Mouse (Mus musculus) hindbrain, embryonic 15.5 days (tissue): ENCODE measurements around the gene Tenm3. TPM values are rescaled to one million over a fixed set of nuclear protein-coding genes. Genes with fewer than 3 reads are reported as not detected.

Experiments used
- ATAC-seq: fragments of 200-750 bp; cut with Nextera tagmentation; 2 replicates; pipeline ENCODE4 v1.8.0; 2017; ENCODE audit warnings: low read depth, moderate number of reproducible peaks, moderate TSS enrichment; ENCODE audit not compliant: low FRiP score
- H3K27ac ChIP-seq: fragments of 300-500 bp; sonication (generic); replicated peaks from 2 replicates; pipeline ENCODE4 v1.5.1; 2015; ENCODE audit warnings: mild to moderate bottlenecking, inconsistent platforms
- H3K27me3 ChIP-seq: fragments of 300-500 bp; sonication (generic); 2 replicates; pipeline ENCODE4 v1.6.1; 2015; ENCODE audit warnings: control low read depth, inconsistent platforms
- H3K36me3 ChIP-seq: fragments of 300-500 bp; sonication (generic); 2 replicates; pipeline ENCODE4 v1.6.1; 2015; ENCODE audit warnings: control low read depth, inconsistent platforms
- H3K4me1 ChIP-seq: fragments of 300-500 bp; sonication (generic); replicated peaks from 2 replicates; pipeline ENCODE4 v1.6.1; 2015; ENCODE audit warnings: control low read depth, inconsistent platforms
- H3K4me2 ChIP-seq: fragments of 300-500 bp; sonication (generic); 2 replicates; pipeline ENCODE4 v1.6.1; 2015; ENCODE audit warnings: moderate library complexity, mild to moderate bottlenecking, inconsistent platforms
- H3K4me3 ChIP-seq: fragments of 300-500 bp; sonication (generic); 2 replicates; pipeline ENCODE4 v1.5.1; 2015; ENCODE audit warnings: mild to moderate bottlenecking, inconsistent platforms
- H3K9ac ChIP-seq: fragments of 300-500 bp; sonication (generic); 2 replicates; pipeline ENCODE4 v1.6.1; 2015; ENCODE audit warnings: inconsistent platforms
- H3K9me3 ChIP-seq: fragments of 300-500 bp; sonication (generic); 2 replicates; pipeline ENCODE4 v1.6.1; 2016; ENCODE audit warnings: control low read depth, inconsistent platforms
- WGBS: fragments of 180-500 bp; shearing (Covaris S2); methylation state at CpG from one replicate; pipeline ENCODE4 v1.1.7; 2015; 5-methylcytosine and 5-hydroxymethylcytosine counted together
- polyA plus RNA-seq: library from polyadenylated mRNA; unstranded; fragments of >200 nt; fragmentation: Nextera tagmentation; extraction: Ambion mirVana; gene quantifications from 2 replicates; pipeline ENCODE4 v1.2.1, GENCODE M21; 2015

The Tenm3 gene
- polyA plus RNA-seq, 1 experiment from 2014 or later, result 32.7 TPM

- H3K4me1 ChIP-seq, result peaks cover 27% of the 10 kb centered on the region
- H3K4me2 ChIP-seq, result 0 out of 2 replicates have a peak overlapping the region, but pooled peaks have one; percentile 62
- H3K27me3 ChIP-seq, result peaks cover 13% of the 10 kb centered on the region; the same call in 1 of the 2 replicates
- no peaks in the 10 kb centered on the region for H3K36me3 ChIP-seq
- 75% methylated on average over 11 of the region's 11 CpGs for WGBS
- H3K27ac ChIP-seq, result no peak overlapping the region
- ATAC-seq, result no peak
- no peak overlapping the region for H3K9ac ChIP-seq
- no peak overlapping the region for H3K4me3 ChIP-seq
- no peaks in the 10 kb centered on the region for H3K9me3 ChIP-seq
These were observed 622.4 kb downstream of the Tenm3 start for GRCm38 (mm10) chr8:48221304-48221703.

GRCm38 (mm10) chr8:48220529-48221181, 623.1 kb downstream of the Tenm3 start:
- H3K27me3 ChIP-seq, result peaks cover 13% of the 10 kb centered on the region; the same call in 1 of the 2 replicates
- no peaks in the 10 kb centered on the region for H3K9me3 ChIP-seq
- H3K4me1 ChIP-seq, result peaks cover 27% of the 10 kb centered on the region
- H3K4me2 ChIP-seq, result no peak overlapping the region
- H3K9ac ChIP-seq, result no peak overlapping the region
- 63% methylated on average over 25 of the region's 25 CpGs for WGBS
- no peak for ATAC-seq
- no peak overlapping the region for H3K4me3 ChIP-seq
- H3K36me3 ChIP-seq, result no peaks in the 10 kb centered on the region
- H3K27ac ChIP-seq, result no peak overlapping the region

GRCm38 (mm10) chr8:48215071-48215501, 628.7 kb downstream of the Tenm3 start:
- Histone ChIP-seq H3K27ac (no peak overlapping the region), H3K4me3 (no peak overlapping the region), H3K9me3 (no peaks in the 10 kb centered on the region), H3K9ac (no peak overlapping the region), H3K36me3 (no peaks in the 10 kb centered on the region), H3K4me2 (no peak overlapping the region), H3K27me3 (0 out of 2 replicates have a peak, but pooled peaks cover 8% of the 10 kb centered on the region), H3K4me1 (no peaks in the 10 kb centered on the region; the same call in 1 of the 2 replicates)
- WGBS, result 23% methylated on average over 9 of the region's 9 CpGs
- no peak for ATAC-seq

- no peaks in the 10 kb centered on the region for H3K9me3 ChIP-seq
- H3K27me3 ChIP-seq, result 0 out of 2 replicates have a peak, but pooled peaks cover 5% of the 10 kb centered on the region
- no peak overlapping the region for H3K4me3 ChIP-seq
- H3K4me1 ChIP-seq, result no peaks in the 10 kb centered on the region; the same call in 1 of the 2 replicates
- WGBS, result 57% methylated on average over 6 of the region's 6 CpGs
- no peak overlapping the region for H3K4me2 ChIP-seq
- no peak overlapping the region for H3K9ac ChIP-seq
- no peaks in the 10 kb centered on the region for H3K36me3 ChIP-seq
- H3K27ac ChIP-seq, result no peak overlapping the region
- no peak for ATAC-seq
These were observed 629.4 kb downstream of the Tenm3 start for GRCm38 (mm10) chr8:48214386-48214785.

GRCm38 (mm10) chr8:48211931-48212330, 631.8 kb downstream of the Tenm3 start:
- no peak overlapping the region for H3K27ac ChIP-seq
- ATAC-seq, result no peak

GRCm38 (mm10) chr8:48207567-48207966, 636.2 kb downstream of the Tenm3 start:
- no peaks in the 10 kb centered on the region for H3K36me3 ChIP-seq
- H3K27ac ChIP-seq, result no peak overlapping the region
- peaks cover 18% of the 10 kb centered on the region for H3K4me1 ChIP-seq
- no peaks in the 10 kb centered on the region for H3K9me3 ChIP-seq
- no peak overlapping the region for H3K4me2 ChIP-seq
- 78% methylated on average over 6 of the region's 6 CpGs for WGBS
- no peak overlapping the region for H3K9ac ChIP-seq
- no peaks in the 10 kb centered on the region for H3K27me3 ChIP-seq
- H3K4me3 ChIP-seq, result no peak overlapping the region
- ATAC-seq, result no peak

More at GRCm38 (mm10) chr8:48211931-48212330, 631.8 kb downstream of the Tenm3 start:
- Histone ChIP-seq H3K27me3 (0 out of 2 replicates have a peak, but pooled peaks cover 2% of the 10 kb centered on the region), H3K9me3 (no peaks in the 10 kb centered on the region), H3K4me1 (no peaks in the 10 kb centered on the region; the same call in 1 of the 2 replicates), H3K4me3 (no peak overlapping the region), H3K4me2 (no peak overlapping the region), H3K9ac (no peak overlapping the region), H3K36me3 (no peaks in the 10 kb centered on the region)
- 63% methylated on average over 9 of the region's 9 CpGs for WGBS

- Histone ChIP-seq H3K27ac (no peak overlapping the region), H3K4me2 (no peak overlapping the region), H3K9ac (no peak overlapping the region), H3K4me1 (peaks cover 18% of the 10 kb centered on the region), H3K9me3 (no peaks in the 10 kb centered on the region), H3K4me3 (no peak overlapping the region), H3K27me3 (no peaks in the 10 kb centered on the region), H3K36me3 (no peaks in the 10 kb centered on the region)
- ATAC-seq, result no peak
- WGBS, result 64% methylated on average over 8 of the region's 8 CpGs
These were observed 636.8 kb downstream of the Tenm3 start for GRCm38 (mm10) chr8:48206922-48207321.

- H3K9me3 ChIP-seq, result no peaks in the 10 kb centered on the region
- no peaks in the 10 kb centered on the region for H3K27me3 ChIP-seq
- H3K36me3 ChIP-seq, result no peaks in the 10 kb centered on the region
- H3K4me1 ChIP-seq, result peaks cover 18% of the 10 kb centered on the region
- no peak overlapping the region for H3K4me2 ChIP-seq
- no peak overlapping the region for H3K4me3 ChIP-seq
- 31% methylated on average over 12 of the region's 12 CpGs for WGBS
- ATAC-seq, result no peak; the same call in 1 of the 2 replicates
- H3K9ac ChIP-seq, result no peak overlapping the region
- H3K27ac ChIP-seq, result 0 out of 2 replicates have a peak overlapping the region, but pooled peaks have one; percentile 42
These were observed 638.9 kb downstream of the Tenm3 start for GRCm38 (mm10) chr8:48204838-48205345.

- Histone ChIP-seq H3K4me1 (peaks cover 18% of the 10 kb centered on the region), H3K9me3 (no peaks in the 10 kb centered on the region), H3K4me3 (no peak overlapping the region), H3K9ac (no peak overlapping the region), H3K27me3 (no peaks in the 10 kb centered on the region), H3K36me3 (no peaks in the 10 kb centered on the region), H3K27ac (0 out of 2 replicates have a peak overlapping the region, but pooled peaks have one; percentile 42), H3K4me2 (no peak overlapping the region)
- peak; percentile 86 for ATAC-seq
- 39% methylated on average over 13 of the region's 13 CpGs for WGBS
These were observed 639.5 kb downstream of the Tenm3 start for GRCm38 (mm10) chr8:48204114-48204837.

GRCm38 (mm10) chr8:48203611-48204010, 640.1 kb downstream of the Tenm3 start:
- Histone ChIP-seq H3K27me3 (no peaks in the 10 kb centered on the region), H3K4me3 (no peak overlapping the region), H3K27ac (no peak overlapping the region), H3K36me3 (no peaks in the 10 kb centered on the region), H3K9ac (no peak overlapping the region), H3K4me2 (no peak overlapping the region), H3K4me1 (peaks cover 18% of the 10 kb centered on the region), H3K9me3 (no peaks in the 10 kb centered on the region)
- WGBS, result 66% methylated on average over 9 of the region's 9 CpGs
- ATAC-seq, result no peak

- no peaks in the 10 kb centered on the region for H3K36me3 ChIP-seq
- WGBS, result 55% methylated on average over 6 of the region's 6 CpGs
- H3K4me1 ChIP-seq, result peaks cover 18% of the 10 kb centered on the region
- no peaks in the 10 kb centered on the region for H3K9me3 ChIP-seq
- no peak for ATAC-seq
- no peaks in the 10 kb centered on the region for H3K27me3 ChIP-seq
- no peak overlapping the region for H3K9ac ChIP-seq
- no peak overlapping the region for H3K27ac ChIP-seq
- no peak overlapping the region for H3K4me2 ChIP-seq
- H3K4me3 ChIP-seq, result no peak overlapping the region
These were observed 640.6 kb downstream of the Tenm3 start for GRCm38 (mm10) chr8:48203161-48203560.

- H3K4me3 ChIP-seq, result no peak overlapping the region
- H3K27ac ChIP-seq, result no peak overlapping the region
- H3K4me2 ChIP-seq, result no peak overlapping the region
- no peaks in the 10 kb centered on the region for H3K36me3 ChIP-seq
- no peaks in the 10 kb centered on the region for H3K9me3 ChIP-seq
- ATAC-seq, result no peak
- no peak overlapping the region for H3K9ac ChIP-seq
- WGBS, result 63% methylated on average over 3 of the region's 3 CpGs
- H3K4me1 ChIP-seq, result peaks cover 18% of the 10 kb centered on the region
- no peaks in the 10 kb centered on the region for H3K27me3 ChIP-seq
These were observed 641.1 kb downstream of the Tenm3 start for GRCm38 (mm10) chr8:48202632-48203031.
